Mouse (Mus musculus): ENCODE data around the gene Map1s. TPM values are rescaled to one million over a fixed set of nuclear protein-coding genes. Genes with fewer than 3 reads are reported as not detected.

Map1s gene
- polyA plus RNA-seq, 1 experiment from 2014 or later = 55.6 TPM

- Histone ChIP-seq H3K4me1 (replicated peaks) (no peaks in the 10 kb centered on the region), H3K36me3 (peaks cover 31% of the 10 kb centered on the region), H3K4me3 (no peak overlapping the region), H3K9ac (no peak overlapping the region), H3K9me3 (no peaks in the 10 kb centered on the region), H3K27ac (no peak overlapping the region), H3K4me2 (no peak overlapping the region), H3K27me3 (no peaks in the 10 kb centered on the region)
- 82% methylated on average over 5 of the region's 5 CpGs for WGBS
- ATAC-seq (ENCODE audit: low FRiP score) = no peak
Measured at GRCm38 (mm10) chr8:70928778-70929322, 23.1 kb downstream of the Map1s start.

DNA sequence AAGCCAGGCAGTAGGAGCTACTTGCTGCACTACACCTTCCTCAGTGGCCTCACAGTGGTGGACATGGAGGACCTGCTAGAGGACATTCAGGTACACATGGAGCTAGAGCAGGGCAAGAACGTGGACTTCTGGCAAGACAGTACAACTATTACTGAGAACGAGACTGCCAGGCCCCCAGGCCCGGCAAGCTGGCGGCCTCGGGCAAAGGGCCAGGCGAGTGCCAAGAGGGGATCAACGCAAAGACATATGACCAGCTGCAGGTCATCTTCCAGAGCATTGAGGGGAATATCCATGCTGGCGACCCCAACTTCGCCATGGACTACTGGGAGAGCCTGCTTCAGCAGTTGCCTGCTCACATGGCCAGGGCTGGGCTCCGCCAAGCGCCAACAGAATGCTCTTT lies 26.0 kb downstream of the Map1s start:
- no peaks in the 10 kb centered on the region for H3K4me1 ChIP-seq (replicated peaks)
- no peak overlapping the region for H3K27ac ChIP-seq
- H3K9ac ChIP-seq = no peak overlapping the region
- H3K9me3 ChIP-seq = no peaks in the 10 kb centered on the region
- no peak overlapping the region for H3K4me3 ChIP-seq
- no peak overlapping the region for H3K4me2 ChIP-seq
- peaks cover 28% of the 10 kb centered on the region for H3K36me3 ChIP-seq
- 94% methylated on average over 11 of the region's 11 CpGs for WGBS
- no peak for ATAC-seq (ENCODE audit: low FRiP score)
- H3K27me3 ChIP-seq = no peaks in the 10 kb centered on the region

GRCm38 (mm10) chr8:70933036-70933435 lies 27.3 kb downstream of the Map1s start:
- H3K27ac ChIP-seq = no peak overlapping the region
- no peak overlapping the region for H3K4me2 ChIP-seq
- H3K4me1 ChIP-seq (replicated peaks) = no peaks in the 10 kb centered on the region
- H3K36me3 ChIP-seq = peaks cover 24% of the 10 kb centered on the region
- WGBS = 93% methylated on average over 4 of the region's 4 CpGs
- no peaks in the 10 kb centered on the region for H3K9me3 ChIP-seq
- no peak overlapping the region for H3K9ac ChIP-seq
- ATAC-seq (ENCODE audit: low FRiP score) = no peak
- no peak overlapping the region for H3K4me3 ChIP-seq
- H3K27me3 ChIP-seq = no peaks in the 10 kb centered on the region

GRCm38 (mm10) chr8:70934786-70935185 lies 29.1 kb downstream of the Map1s start:
- Histone ChIP-seq H3K9ac (no peak overlapping the region), H3K36me3 (peaks cover 24% of the 10 kb centered on the region), H3K4me2 (no peak overlapping the region), H3K4me1 (replicated peaks) (no peaks in the 10 kb centered on the region), H3K27ac (no peak overlapping the region), H3K4me3 (no peak overlapping the region), H3K27me3 (no peaks in the 10 kb centered on the region), H3K9me3 (no peaks in the 10 kb centered on the region)
- 72% methylated on average over 7 of the region's 7 CpGs for WGBS
- no peak for ATAC-seq (ENCODE audit: low FRiP score)

DNA sequence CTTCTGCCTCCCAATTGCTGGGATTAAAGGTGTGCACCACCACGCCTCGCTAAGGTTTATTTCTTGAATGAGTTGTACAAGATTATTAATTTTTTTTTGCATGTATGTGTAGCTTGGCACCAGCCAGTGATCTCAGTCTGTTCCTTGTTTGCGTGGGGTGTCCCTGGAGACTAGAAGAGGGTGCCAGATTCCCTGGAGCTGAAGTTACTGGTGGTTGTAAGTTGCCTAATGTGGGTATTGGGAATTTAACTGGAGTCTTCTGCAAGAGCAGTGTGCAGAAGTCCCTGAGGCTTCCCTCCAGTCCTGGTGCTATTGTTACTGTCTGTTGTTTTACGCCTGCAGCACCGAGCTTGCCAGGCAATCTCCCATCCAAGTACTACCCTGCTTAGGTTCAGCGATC lies 31.5 kb downstream of the Map1s start:
- Histone ChIP-seq H3K27ac (no peak overlapping the region), H3K36me3 (peaks cover 11% of the 10 kb centered on the region), H3K9me3 (no peaks in the 10 kb centered on the region), H3K9ac (no peak overlapping the region), H3K27me3 (no peaks in the 10 kb centered on the region), H3K4me2 (no peak overlapping the region), H3K4me3 (no peak overlapping the region), H3K4me1 (replicated peaks) (no peaks in the 10 kb centered on the region)
- 84% methylated on average over 6 of the region's 6 CpGs for WGBS
- no peak for ATAC-seq (ENCODE audit: low FRiP score)

DNA sequence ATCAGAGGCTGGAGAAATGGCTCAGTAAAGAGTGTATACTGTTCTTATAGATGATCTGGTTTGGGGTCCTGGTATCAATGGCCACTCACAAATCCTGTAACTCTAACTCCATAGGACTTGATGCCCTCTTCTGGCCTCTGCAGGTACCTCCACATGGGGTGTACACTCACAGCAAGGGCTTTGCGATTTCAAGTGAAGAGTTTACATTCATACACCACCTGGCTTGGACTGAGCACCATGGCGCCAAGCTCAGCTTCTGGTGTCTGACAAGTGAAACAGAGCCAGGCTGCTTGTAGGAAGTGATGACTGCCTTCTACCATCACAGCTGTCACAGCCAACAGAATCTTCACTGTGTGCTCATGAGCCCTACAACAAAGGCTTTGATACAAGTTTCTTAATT lies 35.7 kb downstream of the Map1s start:
- no peak for ATAC-seq (ENCODE audit: low FRiP score)
- 82% methylated on average over 2 of the region's 2 CpGs for WGBS

GRCm38 (mm10) chr8:70943187-70943586 lies 37.5 kb downstream of the Map1s start:
- Histone ChIP-seq H3K27me3 (no peaks in the 10 kb centered on the region), H3K4me2 (no peak overlapping the region), H3K9ac (no peak overlapping the region), H3K4me3 (no peak overlapping the region), H3K4me1 (replicated peaks) (no peaks in the 10 kb centered on the region), H3K36me3 (no peaks in the 10 kb centered on the region), H3K9me3 (no peaks in the 10 kb centered on the region), H3K27ac (no peak overlapping the region)
- ATAC-seq (ENCODE audit: low FRiP score) = no peak
- WGBS = 50% methylated on average over 1 of the region's 1 CpGs

More for the DNA sequence above, 35.7 kb downstream of the Map1s start:
- no peaks in the 10 kb centered on the region for H3K9me3 ChIP-seq
- H3K4me3 ChIP-seq = no peak overlapping the region
- H3K4me2 ChIP-seq = no peak overlapping the region
- H3K36me3 ChIP-seq = no peaks in the 10 kb centered on the region
- H3K9ac ChIP-seq = no peak overlapping the region
- H3K4me1 ChIP-seq (replicated peaks) = no peaks in the 10 kb centered on the region
- H3K27ac ChIP-seq = no peak overlapping the region
- no peaks in the 10 kb centered on the region for H3K27me3 ChIP-seq

GRCm38 (mm10) chr8:70949847-70950246 lies 44.1 kb downstream of the Map1s start:
- no peak overlapping the region for H3K4me3 ChIP-seq
- H3K27me3 ChIP-seq = no peaks in the 10 kb centered on the region
- no peaks in the 10 kb centered on the region for H3K36me3 ChIP-seq
- no peak overlapping the region for H3K4me2 ChIP-seq
- no peak overlapping the region for H3K9ac ChIP-seq
- ATAC-seq (ENCODE audit: low FRiP score) = no peak
- WGBS = 65% methylated on average over 1 of the region's 1 CpGs
- no peak overlapping the region for H3K27ac ChIP-seq
- no peaks in the 10 kb centered on the region for H3K9me3 ChIP-seq
- H3K4me1 ChIP-seq (replicated peaks) = no peaks in the 10 kb centered on the region

DNA sequence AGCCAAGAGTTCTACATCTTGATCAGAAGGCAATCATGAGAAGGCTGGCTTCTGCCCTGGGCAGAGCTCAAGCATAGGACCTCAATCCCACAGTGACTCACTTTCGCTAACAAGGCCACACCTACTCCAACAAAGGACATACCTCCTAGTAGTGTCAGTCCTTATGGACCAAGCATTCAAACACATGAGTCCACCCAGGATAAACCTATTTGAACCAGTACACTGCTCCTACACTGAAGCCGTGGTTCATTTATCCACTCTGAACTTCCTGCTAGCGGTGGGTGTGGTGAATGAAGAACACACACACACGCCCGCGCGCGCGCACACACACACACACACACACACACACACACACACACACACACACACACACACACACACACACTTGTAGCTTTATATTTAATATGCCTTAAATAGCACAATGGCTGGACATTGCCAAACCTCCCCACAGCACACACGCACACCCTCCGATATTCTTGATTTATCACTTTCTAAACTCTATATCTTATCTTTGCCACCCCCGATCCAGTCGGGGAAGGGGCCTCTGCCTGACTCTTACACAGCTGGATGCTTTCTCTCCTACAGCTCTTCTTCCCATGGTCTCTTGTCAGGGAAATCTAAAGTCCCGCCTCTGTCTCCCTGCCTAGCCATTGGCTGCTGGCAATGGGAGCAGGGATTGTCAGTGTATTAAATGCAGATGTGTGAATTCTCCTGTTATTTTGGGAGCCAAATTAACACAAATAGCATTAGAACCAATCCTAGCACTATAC lies 55.2 kb downstream of the Map1s start:
- 81% methylated on average over 14 of the region's 14 CpGs for WGBS
- Histone ChIP-seq H3K27ac (no peak overlapping the region), H3K9ac (no peak overlapping the region), H3K9me3 (no peaks in the 10 kb centered on the region), H3K4me2 (no peak overlapping the region), H3K4me3 (no peak overlapping the region), H3K27me3 (no peaks in the 10 kb centered on the region), H3K4me1 (replicated peaks) (no peaks in the 10 kb centered on the region), H3K36me3 (no peaks in the 10 kb centered on the region)
- ATAC-seq (ENCODE audit: low FRiP score) = no peak

DNA sequence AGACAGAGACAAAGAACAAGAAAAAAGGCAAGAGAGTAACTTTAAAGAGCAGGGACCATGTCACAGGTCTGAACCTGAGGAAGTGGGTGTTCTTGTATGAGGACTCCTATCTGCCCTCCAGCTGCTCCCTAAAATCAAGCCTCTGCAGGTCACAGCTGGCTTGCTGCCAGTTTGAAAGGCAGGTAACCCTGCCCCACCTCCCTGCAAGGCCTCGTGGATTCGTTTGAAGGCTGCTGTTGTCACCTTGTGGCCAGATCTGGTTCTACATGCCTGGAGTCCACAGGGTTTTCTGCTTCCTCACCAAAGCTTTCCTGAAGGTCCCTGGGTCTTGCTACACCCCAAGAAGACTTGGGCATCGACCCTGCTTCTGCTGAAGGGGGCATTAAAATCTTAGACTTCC lies 58.4 kb downstream of the Map1s start:
- Histone ChIP-seq H3K27ac (no peak overlapping the region), H3K4me3 (no peak overlapping the region), H3K27me3 (no peaks in the 10 kb centered on the region), H3K9ac (no peak overlapping the region), H3K9me3 (no peaks in the 10 kb centered on the region), H3K36me3 (no peaks in the 10 kb centered on the region), H3K4me1 (replicated peaks) (no peaks in the 10 kb centered on the region), H3K4me2 (no peak overlapping the region)
- no peak for ATAC-seq (ENCODE audit: low FRiP score)
- 10% methylated on average over 3 of the region's 3 CpGs for WGBS

DNA sequence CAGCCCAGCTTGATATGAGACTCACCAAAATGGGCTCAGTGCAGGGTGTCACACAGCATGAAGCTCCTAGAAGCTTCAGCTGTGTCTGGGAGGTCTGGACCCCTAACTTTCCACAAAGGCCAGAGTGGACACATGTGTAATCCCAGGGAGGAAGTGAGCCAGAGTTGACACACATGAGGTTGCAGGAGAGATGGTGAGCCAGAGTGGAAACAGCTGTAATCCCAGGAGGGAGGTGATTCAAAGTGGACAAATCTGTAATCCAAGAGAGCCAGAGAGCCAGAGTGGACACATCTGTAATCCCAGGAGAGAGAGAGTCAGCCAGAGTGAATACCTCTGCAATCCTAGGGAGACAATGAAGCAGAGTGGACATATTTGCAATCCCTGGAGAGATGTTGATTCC lies 59.1 kb downstream of the Map1s start:
- Histone ChIP-seq H3K9me3 (no peaks in the 10 kb centered on the region), H3K27ac (no peak overlapping the region), H3K4me2 (no peak overlapping the region), H3K9ac (no peak overlapping the region), H3K27me3 (no peaks in the 10 kb centered on the region), H3K4me3 (no peak overlapping the region), H3K4me1 (replicated peaks) (no peaks in the 10 kb centered on the region), H3K36me3 (no peaks in the 10 kb centered on the region)
- ATAC-seq (ENCODE audit: low FRiP score) = no peak

Data from hindbrain, embryonic 13.5 days (tissue).